Mouse (Mus musculus) megakaryocyte, embryonic 14.5 days (primary cell): ENCODE results near the gene Rpl18a.

ENCODE experiments used
- FLI1 ChIP-seq: IDR thresholded peaks from 2 replicates; pipeline ENCODE4 v1.6.1; 2012; ENCODE audit warnings: low read length, inconsistent platforms, mixed read lengths
- GATA1 ChIP-seq: IDR thresholded peaks from 3 replicates; pipeline ENCODE4 v1.6.1; 2012; ENCODE audit warnings: mixed read lengths, low read length, inconsistent platforms, borderline replicate concordance

DNA sequence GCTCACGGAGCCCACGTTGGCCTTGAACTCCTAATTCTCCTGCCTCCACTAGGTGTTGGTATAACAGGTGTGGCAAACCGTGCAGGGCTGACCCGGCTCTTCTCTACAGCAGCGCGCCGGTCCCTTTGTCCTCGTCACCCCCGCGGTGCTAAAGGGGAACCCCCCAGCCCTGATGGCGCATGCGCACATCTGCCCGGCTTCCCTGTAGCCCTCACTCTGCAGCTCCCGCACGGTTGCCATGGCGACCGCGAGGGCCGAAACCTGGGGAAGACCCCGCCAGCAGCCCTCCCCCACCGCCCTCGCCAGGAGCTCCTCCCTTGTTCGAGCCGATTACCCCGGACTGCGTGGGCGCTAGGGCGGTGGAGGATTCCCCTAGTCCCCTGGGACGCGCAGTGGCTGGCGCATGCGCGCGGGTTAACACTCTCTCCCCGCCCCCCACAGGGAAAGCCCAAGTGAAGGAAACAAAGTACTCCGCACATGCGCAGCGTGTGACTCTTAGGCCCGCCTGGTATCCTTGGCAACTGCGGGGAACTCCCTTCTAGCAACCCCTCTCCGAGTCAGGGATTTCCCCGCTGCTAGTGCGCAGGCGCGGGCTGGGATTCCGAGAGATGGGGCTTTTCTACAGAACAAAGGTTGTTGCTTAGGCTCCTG is 31.7 kb downstream of the Rpl18a start:
- TF ChIP-seq GATA1 (no peak), FLI1 (no peak)
